Mouse (Mus musculus): ENCODE data around the gene Galt.

The Galt gene

GRCm38 (mm10) chr4:41754797-41755337 is at the start of gene Galt:
Galt (plus strand) TSS chr4:41755228.
- DNase-seq (ENCODE audit: low spot score in 2 of 2): no peak

GRCm38 (mm10) chr4:41705922-41706754 is 48.9 kb upstream of the Galt start:
- no peak for DNase-seq (ENCODE audit: low spot score in 2 of 2)

- peak in 1 of 2 experiments; percentile 54 for DNase-seq (ENCODE audit: low spot score in 2 of 2)
These were observed 48.0 kb upstream of the Galt start for GRCm38 (mm10) chr4:41707011-41707535.

- peak in 1 of 2 experiments; percentile 53 for DNase-seq (ENCODE audit: low spot score in 2 of 2)
These were observed 46.8 kb upstream of the Galt start for GRCm38 (mm10) chr4:41708192-41708745.

GRCm38 (mm10) chr4:41710229-41710628 is 44.8 kb upstream of the Galt start:
- no peak for DNase-seq (ENCODE audit: low spot score in 2 of 2)

- no peak for DNase-seq (ENCODE audit: low spot score in 2 of 2)
These were observed 43.2 kb upstream of the Galt start for GRCm38 (mm10) chr4:41711705-41712375.

- peak; percentile 28 to 40 for DNase-seq (ENCODE audit: low spot score in 2 of 2)
These were observed 42.4 kb upstream of the Galt start for GRCm38 (mm10) chr4:41712421-41713196.

- peak; percentile 82 to 86 for DNase-seq (ENCODE audit: low spot score in 2 of 2)
These were observed 41.6 kb upstream of the Galt start, which contains the start of gene Rpp25l for GRCm38 (mm10) chr4:41713197-41714067. Rpp25l (minus strand) TSS chr4:41713534.

GRCm38 (mm10) chr4:41714276-41714675 is 40.8 kb upstream of the Galt start:
- peak in 1 of 2 experiments; percentile 76 for DNase-seq (ENCODE audit: low spot score in 2 of 2)

GRCm38 (mm10) chr4:41715082-41715481 is 39.9 kb upstream of the Galt start:
- DNase-seq (ENCODE audit: low spot score in 2 of 2): no peak

- peak in 1 of 2 experiments; percentile 30 for DNase-seq (ENCODE audit: low spot score in 2 of 2)
These were observed 39.4 kb upstream of the Galt start for GRCm38 (mm10) chr4:41715596-41715995.

GRCm38 (mm10) chr4:41716834-41717233 is 38.2 kb upstream of the Galt start:
- no peak for DNase-seq (ENCODE audit: low spot score in 2 of 2)

- DNase-seq (ENCODE audit: low spot score in 2 of 2): peak; percentile 94 to 95
These were observed 32.1 kb upstream of the Galt start, which contains the start of gene Dctn3 for GRCm38 (mm10) chr4:41722918-41723351. Dctn3 (minus strand) TSS chr4:41723170.

- no peak for DNase-seq (ENCODE audit: low spot score in 2 of 2)
These were observed 28.0 kb upstream of the Galt start for GRCm38 (mm10) chr4:41726826-41727621.

- no peak for DNase-seq (ENCODE audit: low spot score in 2 of 2)
These were observed 23.8 kb upstream of the Galt start, which contains the start of gene Arid3c for GRCm38 (mm10) chr4:41731052-41731765. Arid3c (minus strand) TSS chr4:41731142.

GRCm38 (mm10) chr4:41737602-41738255 is 17.3 kb upstream of the Galt start:
- peak; percentile 55 to 70 for DNase-seq (ENCODE audit: low spot score in 2 of 2)

- no peak for DNase-seq (ENCODE audit: low spot score in 2 of 2)
These were observed 16.8 kb upstream of the Galt start for GRCm38 (mm10) chr4:41738256-41738603.

GRCm38 (mm10) chr4:41739260-41739659 is 15.8 kb upstream of the Galt start:
- no peak for DNase-seq (ENCODE audit: low spot score in 2 of 2)

Data from heart, adult 9 months (tissue).